Mouse (Mus musculus): ENCODE data around the gene Atp1a1. TPM values are rescaled to one million over a fixed set of nuclear protein-coding genes. Genes with fewer than 3 reads are reported as not detected.

Atp1a1 gene
- total and polyA plus RNA-seq, 2 experiments from 2014 or later = 56.7 to 235 TPM

- Histone ChIP-seq H3K27me3 (ENCODE audit: insufficient read depth, low read length) (no peaks in the 10 kb centered on the region), H3K9ac (replicated peaks; ENCODE audit: low read length, poor library complexity, severe bottlenecking) (no peak overlapping the region), H3K27ac (ENCODE audit: low read depth, low read length) (no peak overlapping the region), H3K9me3 (ENCODE audit: low read length) (no peaks in the 10 kb centered on the region), H3K4me3 (ENCODE audit: low read depth, low read length) (no peak overlapping the region), H3K4me2 (ENCODE audit: low read depth, low read length, poor library complexity, severe bottlenecking) (no peak overlapping the region), H3K36me3 (ENCODE audit: insufficient read depth, low read length) (peaks cover 12% of the 10 kb centered on the region; the same call in 1 of the 2 replicates), H3K4me1 (ENCODE audit: insufficient read depth, low read length) (peaks cover 26% of the 10 kb centered on the region)
- ATAC-seq (ENCODE audit: low FRiP score) = no peak
- WGBS = 81% methylated on average over 4 of the region's 4 CpGs
- DNase-seq (ENCODE audit: low spot score) = no peak
- TF ChIP-seq CTCF (IDR thresholded peaks at IDR 0.05) = no peak
Observed at GRCm38 (mm10) chr3:101598231-101598905, 6.1 kb downstream of the Atp1a1 start.

- Histone ChIP-seq H3K36me3 (ENCODE audit: insufficient read depth, low read length) (peaks cover 18% of the 10 kb centered on the region), H3K4me1 (ENCODE audit: insufficient read depth, low read length) (peaks cover 26% of the 10 kb centered on the region), H3K27ac (ENCODE audit: low read depth, low read length) (no peak overlapping the region), H3K4me2 (ENCODE audit: low read depth, low read length, poor library complexity, severe bottlenecking) (no peak overlapping the region), H3K4me3 (ENCODE audit: low read depth, low read length) (no peak overlapping the region), H3K27me3 (ENCODE audit: insufficient read depth, low read length) (no peaks in the 10 kb centered on the region), H3K9ac (replicated peaks; ENCODE audit: low read length, poor library complexity, severe bottlenecking) (no peak overlapping the region), H3K9me3 (ENCODE audit: low read length) (no peaks in the 10 kb centered on the region)
- no peak for TF ChIP-seq CTCF (IDR thresholded peaks at IDR 0.05)
- no peak for DNase-seq (ENCODE audit: low spot score)
- ATAC-seq (ENCODE audit: low FRiP score) = no peak
- WGBS = 47% methylated on average over 10 of the region's 10 CpGs
Observed at GRCm38 (mm10) chr3:101597317-101598096, 7.0 kb downstream of the Atp1a1 start.

GRCm38 (mm10) chr3:101596686-101597085 is 7.8 kb downstream of the Atp1a1 start:
- no peak overlapping the region for H3K4me2 ChIP-seq (ENCODE audit: low read depth, low read length, poor library complexity, severe bottlenecking)
- peaks cover 19% of the 10 kb centered on the region for H3K4me1 ChIP-seq (ENCODE audit: insufficient read depth, low read length)
- H3K4me3 ChIP-seq (ENCODE audit: low read depth, low read length) = no peak overlapping the region
- no peaks in the 10 kb centered on the region for H3K9me3 ChIP-seq (ENCODE audit: low read length)
- peaks cover 26% of the 10 kb centered on the region for H3K36me3 ChIP-seq (ENCODE audit: insufficient read depth, low read length)
- DNase-seq (ENCODE audit: low spot score) (peak; percentile 66), ATAC-seq (ENCODE audit: low FRiP score) (no peak)
- no peak overlapping the region for H3K27ac ChIP-seq (ENCODE audit: low read depth, low read length)
- TF ChIP-seq CTCF (IDR thresholded peaks at IDR 0.05) = no peak
- H3K27me3 ChIP-seq (ENCODE audit: insufficient read depth, low read length) = no peaks in the 10 kb centered on the region
- 49% methylated on average over 8 of the region's 8 CpGs for WGBS
- H3K9ac ChIP-seq (replicated peaks; ENCODE audit: low read length, poor library complexity, severe bottlenecking) = no peak overlapping the region

- no peak for DNase-seq (ENCODE audit: low spot score)
- no peak for TF ChIP-seq CTCF (IDR thresholded peaks at IDR 0.05)
- Histone ChIP-seq H3K27me3 (ENCODE audit: insufficient read depth, low read length) (no peaks in the 10 kb centered on the region), H3K27ac (ENCODE audit: low read depth, low read length) (no peak overlapping the region), H3K4me2 (ENCODE audit: low read depth, low read length, poor library complexity, severe bottlenecking) (no peak overlapping the region), H3K36me3 (ENCODE audit: insufficient read depth, low read length) (peaks cover 32% of the 10 kb centered on the region), H3K9ac (replicated peaks; ENCODE audit: low read length, poor library complexity, severe bottlenecking) (no peak overlapping the region), H3K9me3 (ENCODE audit: low read length) (no peaks in the 10 kb centered on the region), H3K4me1 (ENCODE audit: insufficient read depth, low read length) (peaks cover 17% of the 10 kb centered on the region), H3K4me3 (ENCODE audit: low read depth, low read length) (no peak overlapping the region)
- ATAC-seq (ENCODE audit: low FRiP score) = no peak
- 78% methylated on average over 14 of the region's 14 CpGs for WGBS
Observed at GRCm38 (mm10) chr3:101595866-101596630, 8.4 kb downstream of the Atp1a1 start.

- H3K4me2 ChIP-seq (ENCODE audit: low read depth, low read length, poor library complexity, severe bottlenecking) = no peak overlapping the region
- H3K9ac ChIP-seq (replicated peaks; ENCODE audit: low read length, poor library complexity, severe bottlenecking) = no peak overlapping the region
- H3K4me1 ChIP-seq (ENCODE audit: insufficient read depth, low read length) = peaks cover 10% of the 10 kb centered on the region
- 83% methylated on average over 5 of the region's 5 CpGs for WGBS
- no peaks in the 10 kb centered on the region for H3K27me3 ChIP-seq (ENCODE audit: insufficient read depth, low read length)
- H3K36me3 ChIP-seq (ENCODE audit: insufficient read depth, low read length) = peaks cover 43% of the 10 kb centered on the region
- DNase-seq (ENCODE audit: low spot score) (no peak), ATAC-seq (ENCODE audit: low FRiP score) (no peak)
- no peaks in the 10 kb centered on the region for H3K9me3 ChIP-seq (ENCODE audit: low read length)
- TF ChIP-seq CTCF (IDR thresholded peaks at IDR 0.05) = no peak
- no peak overlapping the region for H3K27ac ChIP-seq (ENCODE audit: low read depth, low read length)
- no peak overlapping the region for H3K4me3 ChIP-seq (ENCODE audit: low read depth, low read length)
Observed at GRCm38 (mm10) chr3:101594982-101595381, 9.5 kb downstream of the Atp1a1 start.
